Mouse (Mus musculus) kidney, adult 2 months (tissue): ENCODE data around the gene Cxcl3. TPM values are rescaled to one million over a fixed set of nuclear protein-coding genes. Genes with fewer than 3 reads are reported as not detected.

Experiments used
- DNase-seq: peaks from one replicate; pipeline ENCODE4 v3.0.0; 2021
- H3K27ac ChIP-seq: fragments of 200-500 bp; 2 replicates; pipeline ENCODE4 v1.5.1; 2012; ENCODE audit warnings: low read depth, low read length, control low read depth, inconsistent platforms; ENCODE audit not compliant: insufficient read depth
- H3K27me3 ChIP-seq: fragments of 200-500 bp; replicated peaks from 2 replicates; pipeline ENCODE4 v1.6.1; 2012; ENCODE audit warnings: mild to moderate bottlenecking, moderate library complexity, low read length, inconsistent platforms; ENCODE audit not compliant: control insufficient read depth, insufficient read depth
- H3K36me3 ChIP-seq: fragments of 200-500 bp; 2 replicates; pipeline ENCODE4 v1.6.1; 2012; ENCODE audit warnings: mild to moderate bottlenecking, moderate library complexity, low read length, inconsistent platforms; ENCODE audit not compliant: control insufficient read depth, insufficient read depth
- H3K4me1 ChIP-seq: fragments of 200-500 bp; 2 replicates; pipeline ENCODE4 v1.6.1; 2011; ENCODE audit warnings: low read length; ENCODE audit not compliant: control insufficient read depth, insufficient read depth
- H3K4me3 ChIP-seq: fragments of 200-500 bp; 2 replicates; pipeline ENCODE4 v1.5.1; 2011; ENCODE audit warnings: mild to moderate bottlenecking, low read depth, low read length, control low read depth; ENCODE audit not compliant: insufficient read depth
- CTCF ChIP-seq: fragments of 200-500 bp; conservative IDR thresholded peaks from 2 replicates; pipeline ENCODE4 v1.5.1; 2011; ENCODE audit warnings: low read depth, mild to moderate bottlenecking, control low read depth, low read length, moderate library complexity, mixed read lengths; ENCODE audit not compliant: insufficient read depth, insufficient read length
- POLR2A ChIP-seq: fragments of 200-500 bp; IDR thresholded peaks from one replicate; pipeline ENCODE4 v1.6.1; 2011; ENCODE audit warnings: low read depth, low read length, control low read depth
- WGBS: fragments of 180-500 bp; shearing (Covaris S2); methylation state at CpG from one replicate; pipeline ENCODE4 v1.1.7; 2018; 5-methylcytosine and 5-hydroxymethylcytosine counted together
- polyA plus RNA-seq: library from polyadenylated mRNA; depleted of rRNA; stranded (reverse); fragments of >200 nt; gene quantifications from 2 replicates; pipeline ENCODE4 v1.2.3, GENCODE M21; 2012; rRNA removed

The Cxcl3 gene
- polyA plus RNA-seq, 1 experiment = not detected

DNA sequence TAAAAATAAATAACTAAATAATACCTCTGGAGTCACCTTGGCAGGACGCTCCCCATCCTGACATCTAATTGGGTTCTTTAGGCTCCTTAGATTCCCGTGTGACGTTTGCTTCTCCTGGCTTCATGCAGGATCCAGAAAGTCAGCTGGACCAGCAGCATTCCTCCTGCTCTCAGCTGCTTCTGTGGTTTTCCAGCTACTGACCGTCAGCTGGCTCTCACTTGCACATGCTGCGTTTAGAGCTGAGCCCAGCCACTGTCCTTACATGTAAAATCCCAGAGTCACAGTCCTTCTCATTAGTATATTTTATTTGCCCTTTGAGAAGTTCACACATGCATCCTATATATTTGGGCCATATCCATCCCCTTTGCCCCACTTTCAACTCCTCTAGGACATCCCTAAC lies 52.7 kb downstream of the Cxcl3 start:
- H3K27ac ChIP-seq = no peak overlapping the region
- no peak overlapping the region for H3K4me3 ChIP-seq
- no peaks in the 10 kb centered on the region for H3K4me1 ChIP-seq
- H3K36me3 ChIP-seq = no peaks in the 10 kb centered on the region
- H3K27me3 ChIP-seq = no peaks in the 10 kb centered on the region; the same call in 1 of the 2 replicates
- WGBS = 76% methylated on average over 5 of the region's 5 CpGs
- TF ChIP-seq CTCF (no peak), POLR2A (no peak)
- no peak for DNase-seq

Other genes with a start within 250 kb of the Cxcl3 start
- 1.2 and 1.3 TPM in 2 replicates for gene 5830473C10Rik, start 225.0 kb upstream of the Cxcl3 start, polyA plus RNA-seq
- 10.4 and 11.4 TPM in 2 replicates for gene Rassf6, start 145.4 kb upstream of the Cxcl3 start, polyA plus RNA-seq
- 0.05 TPM in 1 of 2 replicates, not detected in the other for gene Cxcl5, start 26.7 kb upstream of the Cxcl3 start, polyA plus RNA-seq
- gene Ppbp, start 17.6 kb upstream of the Cxcl3 start, polyA plus RNA-seq = 1.2 and 1.5 TPM in 2 replicates
- 8.3 and 9.8 TPM in 2 replicates for gene Pf4, start 13.7 kb upstream of the Cxcl3 start, polyA plus RNA-seq
- not detected in 2 replicates for gene Cxcl15, start 8.4 kb downstream of the Cxcl3 start, polyA plus RNA-seq
- 0.69 and 1.6 TPM in 2 replicates for gene Cxcl1, start 105.1 kb downstream of the Cxcl3 start, polyA plus RNA-seq
- 0.42 and 1.1 TPM in 2 replicates for gene Cxcl2, start 117.8 kb downstream of the Cxcl3 start, polyA plus RNA-seq
- 23.4 and 45.0 TPM in 2 replicates for gene Mthfd2l, start 145.0 kb downstream of the Cxcl3 start, polyA plus RNA-seq
- not detected in 2 replicates for gene Epgn, start 241.4 kb downstream of the Cxcl3 start, polyA plus RNA-seq